Mouse (Mus musculus) liver, embryonic 11.5 days (tissue): Measurements from ENCODE around the gene Plpp1. TPM values are rescaled to one million over a fixed set of nuclear protein-coding genes. Genes with fewer than 3 reads are reported as not detected.

ENCODE experiments used
- ATAC-seq: fragments of 200-750 bp; cut with Nextera tagmentation; replicated peaks from 2 replicates; pipeline ENCODE4 v1.8.0; 2017; ENCODE audit warnings: moderate number of reproducible peaks, mild to moderate bottlenecking, moderate TSS enrichment, moderate library complexity; ENCODE audit not compliant: low FRiP score
- DNase-seq: peaks from one replicate; pipeline ENCODE4 v3.0.0-alpha.2; 2017; ENCODE audit warnings: low spot score
- H3K27ac ChIP-seq: fragments of 300-500 bp; sonication (generic); 2 replicates; pipeline ENCODE4 v1.5.1; 2014; ENCODE audit warnings: mild to moderate bottlenecking, low read depth, low read length, control low read depth
- H3K27me3 ChIP-seq: fragments of 300-500 bp; sonication (generic); replicated peaks from 2 replicates; pipeline ENCODE4 v1.6.1; 2014; ENCODE audit warnings: low read length, mixed read lengths; ENCODE audit not compliant: control insufficient read depth, insufficient read depth
- H3K36me3 ChIP-seq: fragments of 300-500 bp; sonication (generic); 2 replicates; pipeline ENCODE4 v1.6.1; 2014; ENCODE audit warnings: mild to moderate bottlenecking, low read length, moderate library complexity, mixed read lengths; ENCODE audit not compliant: control insufficient read depth, insufficient read depth
- H3K4me1 ChIP-seq: fragments of 300-500 bp; sonication (generic); replicated peaks from 2 replicates; pipeline ENCODE4 v1.6.1; 2014; ENCODE audit warnings: low read length, mixed read lengths; ENCODE audit not compliant: control insufficient read depth, insufficient read depth
- H3K4me2 ChIP-seq: fragments of 300-500 bp; sonication (generic); 2 replicates; pipeline ENCODE4 v1.6.1; 2014; ENCODE audit warnings: mild to moderate bottlenecking, control low read depth, moderate library complexity
- H3K4me3 ChIP-seq: fragments of 300-500 bp; sonication (generic); 2 replicates; pipeline ENCODE4 v1.5.1; 2014; ENCODE audit warnings: low read depth, low read length, control low read depth
- H3K9ac ChIP-seq: fragments of 300-500 bp; sonication (generic); 2 replicates; pipeline ENCODE4 v1.6.1; 2014; ENCODE audit warnings: low read depth, low read length, control low read depth
- H3K9me3 ChIP-seq: fragments of 300-500 bp; sonication (generic); 2 replicates; pipeline ENCODE4 v1.6.1; 2016; ENCODE audit warnings: low read length, inconsistent platforms, mixed read lengths; ENCODE audit not compliant: control insufficient read depth
- WGBS: fragments of 180-500 bp; shearing (Covaris S2); extraction: QIAGEN DNeasy Blood & Tissue Kit; methylation state at CpG from one replicate; pipeline ENCODE4 v1.1.7; 2014; 5-methylcytosine and 5-hydroxymethylcytosine counted together
- polyA plus RNA-seq: library from polyadenylated mRNA; unstranded; fragments of >200 nt; fragmentation: Nextera tagmentation; extraction: Ambion mirVana; gene quantifications from 2 replicates; pipeline ENCODE4 v1.2.1, GENCODE M21; 2014

Plpp1 gene
- polyA plus RNA-seq, 1 experiment from 2014 or later = 27.4 TPM

DNA sequence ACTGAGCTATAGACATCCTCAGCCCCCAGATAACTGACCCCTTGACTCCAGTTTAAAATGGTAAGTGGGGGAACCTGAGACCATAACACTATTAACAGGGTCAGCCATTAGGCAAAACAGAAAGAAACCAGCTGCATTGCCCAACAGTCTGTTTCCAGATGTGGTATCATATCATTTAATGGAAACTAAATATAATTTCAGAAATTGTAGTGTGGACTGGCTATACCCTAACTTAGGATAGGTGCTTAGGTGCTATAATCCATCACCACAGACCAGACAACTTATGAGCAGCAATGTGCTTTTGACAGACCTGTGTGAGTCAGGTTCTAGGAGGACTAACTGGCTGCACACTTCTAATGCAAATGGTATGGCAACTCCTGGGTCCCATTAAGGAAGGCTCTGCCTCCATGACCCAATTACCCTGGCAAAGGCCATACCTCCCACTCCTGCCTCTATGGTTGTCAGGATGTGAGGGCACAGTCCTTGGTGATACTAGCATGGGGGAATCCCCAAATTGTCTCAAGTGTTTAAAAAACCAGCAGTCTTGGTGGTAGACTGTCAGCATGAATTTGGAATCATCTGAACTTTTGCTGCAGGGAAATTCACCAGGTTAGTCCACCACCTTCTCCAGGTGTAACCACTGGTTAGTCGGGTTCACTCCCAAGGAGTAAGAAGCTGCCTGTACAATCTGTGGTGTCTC, 62.5 kb downstream of the Plpp1 start:
- H3K4me2 ChIP-seq = no peak overlapping the region
- H3K27me3 ChIP-seq = no peaks in the 10 kb centered on the region
- no peaks in the 10 kb centered on the region for H3K9me3 ChIP-seq
- H3K36me3 ChIP-seq = peaks cover 10% of the 10 kb centered on the region
- no peaks in the 10 kb centered on the region for H3K4me1 ChIP-seq
- no peak for DNase-seq
- H3K4me3 ChIP-seq = no peak overlapping the region
- no peak overlapping the region for H3K27ac ChIP-seq
- WGBS = 88% methylated on average over 1 of the region's 1 CpGs
- ATAC-seq = no peak
- H3K9ac ChIP-seq = no peak overlapping the region

GRCm38 (mm10) chr13:112866782-112867181, 66.2 kb downstream of the Plpp1 start:
- Histone ChIP-seq H3K4me1 (peaks cover 6% of the 10 kb centered on the region), H3K4me2 (no peak overlapping the region), H3K27me3 (no peaks in the 10 kb centered on the region), H3K27ac (no peak overlapping the region), H3K9me3 (no peaks in the 10 kb centered on the region), H3K9ac (no peak overlapping the region), H3K4me3 (no peak overlapping the region), H3K36me3 (peaks cover 24% of the 10 kb centered on the region)
- 79% methylated on average over 7 of the region's 7 CpGs for WGBS
- ATAC-seq = peak; percentile 77
- no peak for DNase-seq

- Histone ChIP-seq H3K9ac (no peak overlapping the region), H3K9me3 (no peaks in the 10 kb centered on the region), H3K4me3 (no peak overlapping the region), H3K27ac (no peak overlapping the region), H3K36me3 (peaks cover 30% of the 10 kb centered on the region), H3K4me2 (no peak overlapping the region), H3K4me1 (peaks cover 8% of the 10 kb centered on the region), H3K27me3 (no peaks in the 10 kb centered on the region)
- ATAC-seq (no peak), DNase-seq (no peak)
- WGBS = 93% methylated on average over 8 of the region's 8 CpGs
Measured at GRCm38 (mm10) chr13:112867381-112867780, 66.8 kb downstream of the Plpp1 start.

GRCm38 (mm10) chr13:112870039-112870690, 69.6 kb downstream of the Plpp1 start:
- DNase-seq (no peak), ATAC-seq (no peak)
- Histone ChIP-seq H3K9ac (no peak overlapping the region), H3K4me3 (no peak overlapping the region), H3K9me3 (no peaks in the 10 kb centered on the region), H3K27me3 (no peaks in the 10 kb centered on the region), H3K36me3 (peaks cover 38% of the 10 kb centered on the region), H3K27ac (no peak overlapping the region), H3K4me2 (no peak overlapping the region), H3K4me1 (peaks cover 8% of the 10 kb centered on the region)
- 80% methylated on average over 11 of the region's 11 CpGs for WGBS

GRCm38 (mm10) chr13:112871500-112872266, 71.1 kb downstream of the Plpp1 start:
- DNase-seq (no peak), ATAC-seq (peak; percentile 93)
- peaks cover 8% of the 10 kb centered on the region for H3K4me1 ChIP-seq
- H3K9me3 ChIP-seq = no peaks in the 10 kb centered on the region
- peak overlapping the region; percentile 20; the same call in 1 of the 2 replicates for H3K4me2 ChIP-seq
- whole genome bisulfite sequencing = 63% methylated on average over 17 of the region's 17 CpGs
- peak overlapping the region; percentile 21 for H3K27ac ChIP-seq
- no peaks in the 10 kb centered on the region for H3K27me3 ChIP-seq
- no peak overlapping the region for H3K4me3 ChIP-seq
- peaks cover 34% of the 10 kb centered on the region for H3K36me3 ChIP-seq
- no peak overlapping the region for H3K9ac ChIP-seq

DNA sequence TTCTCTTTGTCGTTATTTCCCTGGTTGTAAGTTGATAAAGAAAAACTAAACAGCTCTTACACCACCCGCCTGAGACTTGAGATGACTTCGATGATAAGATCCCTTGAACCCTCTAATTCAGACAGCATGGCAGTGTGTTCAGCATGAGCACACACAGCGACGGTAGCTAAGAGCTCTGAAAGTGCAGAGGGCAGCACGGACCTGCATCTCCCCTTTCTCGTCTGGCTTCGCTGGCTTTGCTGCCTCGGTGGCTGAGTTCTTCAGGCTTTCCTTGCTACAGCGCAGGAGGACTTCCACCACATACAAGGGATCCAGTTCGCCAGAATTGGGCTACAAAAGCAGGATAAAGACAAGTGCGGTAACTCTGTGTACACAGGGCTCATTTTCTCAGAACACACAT, 86.6 kb downstream of the Plpp1 start:
- H3K27ac ChIP-seq = no peak overlapping the region
- no peak overlapping the region for H3K4me2 ChIP-seq
- no peak for ATAC-seq
- WGBS = 91% methylated on average over 12 of the region's 12 CpGs
- no peak for DNase-seq
- H3K36me3 ChIP-seq = peaks cover 52% of the 10 kb centered on the region
- H3K9me3 ChIP-seq = no peaks in the 10 kb centered on the region
- H3K4me3 ChIP-seq = no peak overlapping the region
- H3K9ac ChIP-seq = no peak overlapping the region
- H3K4me1 ChIP-seq = no peaks in the 10 kb centered on the region
- no peaks in the 10 kb centered on the region for H3K27me3 ChIP-seq

DNA sequence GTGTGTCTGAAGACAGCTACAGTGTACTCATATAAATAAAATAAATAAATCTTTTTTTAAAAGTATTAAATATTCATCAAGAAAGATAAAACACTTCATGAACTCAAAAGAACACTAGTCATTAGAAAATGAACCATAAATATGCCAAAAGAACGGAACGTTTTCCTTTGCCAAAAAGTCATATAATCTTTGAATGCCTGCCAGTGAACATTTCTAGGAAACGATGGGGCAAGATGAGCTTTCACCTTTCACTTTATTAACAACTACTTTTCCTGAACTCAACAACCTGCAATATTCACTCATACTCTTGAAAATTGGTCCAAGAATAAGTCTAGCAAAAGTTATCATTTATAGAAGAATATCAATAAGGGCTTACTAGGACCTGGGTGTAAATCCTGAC, 101.6 kb downstream of the Plpp1 start:
- H3K36me3 ChIP-seq = peaks cover 35% of the 10 kb centered on the region
- no peak overlapping the region for H3K4me2 ChIP-seq
- 91% methylated on average over 3 of the region's 3 CpGs for WGBS
- no peaks in the 10 kb centered on the region for H3K4me1 ChIP-seq
- DNase-seq (no peak), ATAC-seq (no peak)
- no peaks in the 10 kb centered on the region for H3K9me3 ChIP-seq
- no peak overlapping the region for H3K27ac ChIP-seq
- H3K4me3 ChIP-seq = no peak overlapping the region
- H3K9ac ChIP-seq = no peak overlapping the region
- no peaks in the 10 kb centered on the region for H3K27me3 ChIP-seq

DNA sequence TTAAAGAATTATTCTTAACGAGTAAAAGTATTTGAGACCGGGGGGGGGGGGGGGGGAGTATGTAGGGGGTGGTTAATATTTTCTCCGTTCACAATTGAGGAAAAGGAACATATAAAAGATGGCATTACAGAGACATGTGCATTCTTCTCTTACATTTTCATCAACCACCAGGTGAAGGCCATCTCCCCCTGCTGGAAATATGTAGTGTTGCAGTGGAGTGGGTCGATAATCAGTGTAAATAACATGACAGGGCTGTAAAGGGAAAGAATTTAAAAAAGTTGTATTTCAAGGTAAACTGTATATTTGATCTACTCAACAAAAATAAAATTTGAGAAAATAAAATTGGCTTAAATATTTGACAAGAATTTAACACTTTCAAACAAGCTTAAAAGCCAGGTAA, 109.1 kb downstream of the Plpp1 start:
- Histone ChIP-seq H3K4me2 (no peak overlapping the region), H3K27me3 (no peaks in the 10 kb centered on the region), H3K9ac (no peak overlapping the region), H3K4me3 (no peak overlapping the region), H3K9me3 (no peaks in the 10 kb centered on the region), H3K27ac (no peak overlapping the region), H3K36me3 (peaks cover 13% of the 10 kb centered on the region), H3K4me1 (no peaks in the 10 kb centered on the region)
- WGBS = 77% methylated on average over 4 of the region's 4 CpGs
- no peak for DNase-seq
- no peak for ATAC-seq
